Mouse (Mus musculus) NIH3T3 (cell line): ENCODE results near the gene St3gal4.
A peak's percentile ranks its signal among the peaks of the same experiment; 100 is the strongest.
"Not testable (repeated sequence)": the region's sequence is repeated elsewhere in the genome, so short reads cannot be mapped to it uniquely, and the experiment has no call there.

Source experiments
- DNase-seq: peaks from one replicate; pipeline ENCODE4 v3.0.0-alpha.2; 2012; ENCODE audit warnings: low read depth

St3gal4 gene

DNA sequence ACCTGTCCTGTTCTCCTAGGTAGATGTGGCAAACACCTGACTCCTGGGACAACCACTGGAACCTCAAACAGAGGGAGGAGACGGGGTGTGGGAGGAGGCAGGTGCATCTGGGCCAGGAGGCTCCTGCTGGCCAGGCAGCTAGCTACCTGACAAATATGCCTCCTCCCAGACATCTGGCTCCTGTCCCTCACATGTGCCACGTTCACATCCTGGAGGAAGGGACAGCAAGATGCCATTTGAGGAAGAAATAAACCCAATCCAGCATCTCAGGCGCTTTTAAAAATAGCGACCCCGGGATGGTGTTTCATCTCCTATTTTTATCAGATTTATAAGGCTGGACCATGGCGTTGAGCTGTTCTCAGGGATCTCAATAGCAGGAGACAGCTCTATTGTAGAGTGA lies at the start of gene St3gal4:
St3gal4 (minus strand) TSS at position 101 of the 400 bp plus-strand sequence.
- no peak for DNase-seq

DNA sequence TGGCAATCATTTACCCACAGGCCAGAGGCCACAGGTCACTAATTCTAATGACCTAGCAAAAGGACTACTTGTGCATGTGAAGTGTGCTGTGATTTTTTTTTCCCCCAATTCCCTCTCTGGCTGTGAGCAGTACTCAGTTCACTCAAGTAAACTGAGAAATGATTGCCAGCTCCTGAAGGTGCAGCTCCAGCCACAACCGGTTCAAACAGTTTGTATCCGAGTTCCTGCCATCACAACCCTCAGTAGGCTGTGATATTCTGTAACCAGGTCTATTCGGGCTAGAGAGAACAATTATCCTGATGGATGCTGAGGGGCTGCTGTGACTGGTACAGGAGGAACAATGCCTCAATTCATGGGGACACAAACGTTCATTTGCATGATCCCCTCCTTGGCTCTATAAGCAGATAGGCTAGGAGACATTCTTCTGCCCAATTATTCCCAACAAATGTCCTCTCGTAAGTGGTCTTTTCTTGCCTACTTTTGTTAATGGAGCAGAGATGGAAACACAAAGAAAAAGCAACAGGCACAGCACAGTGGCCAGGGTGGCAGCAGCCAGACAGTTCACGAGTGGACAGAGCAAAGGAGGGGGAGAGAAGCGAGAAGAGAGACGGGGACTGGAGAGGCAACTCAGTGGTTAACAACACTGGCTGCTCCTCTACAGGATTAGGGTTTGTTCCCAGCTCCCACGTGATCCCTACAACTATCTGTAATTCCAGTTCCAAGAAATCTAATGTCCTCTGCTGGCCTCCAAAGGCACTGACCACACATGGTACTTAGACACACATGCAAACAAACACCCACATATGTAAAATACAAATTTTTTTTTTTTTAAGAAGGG lies 47.9 kb upstream of the St3gal4 start:
- no peak for DNase-seq

DNA sequence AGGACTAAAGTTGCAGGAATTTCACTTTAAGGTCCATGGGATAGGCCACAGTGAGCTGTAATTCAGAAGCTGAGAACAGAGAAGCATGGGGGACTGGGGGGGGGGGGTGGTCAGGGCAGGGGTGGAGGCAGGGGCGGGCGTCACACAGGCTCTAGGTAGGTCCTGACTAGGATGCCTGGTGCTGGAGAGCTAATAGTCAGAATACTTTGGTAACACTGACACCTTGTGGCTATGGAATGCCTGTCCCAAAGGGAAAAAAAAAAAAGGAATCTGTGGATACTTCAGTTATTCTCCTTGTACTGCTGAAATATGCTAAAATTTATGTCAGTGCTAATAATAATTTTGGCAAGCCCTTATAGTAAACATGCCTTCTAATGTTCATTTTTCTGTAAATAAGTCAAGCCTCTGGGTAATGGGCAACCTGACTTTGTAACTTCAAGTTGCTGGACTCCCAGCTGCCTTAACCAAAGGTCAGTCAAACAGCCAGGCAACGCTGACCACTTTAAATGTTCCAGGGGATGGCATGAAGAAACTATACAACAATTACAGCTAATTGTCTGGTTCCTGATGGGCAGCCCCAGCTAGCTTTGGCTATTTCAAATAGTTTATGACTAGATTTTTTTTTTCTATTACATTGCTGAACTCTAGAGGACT lies 47.2 kb upstream of the St3gal4 start:
- peak; percentile 76 for DNase-seq

DNA sequence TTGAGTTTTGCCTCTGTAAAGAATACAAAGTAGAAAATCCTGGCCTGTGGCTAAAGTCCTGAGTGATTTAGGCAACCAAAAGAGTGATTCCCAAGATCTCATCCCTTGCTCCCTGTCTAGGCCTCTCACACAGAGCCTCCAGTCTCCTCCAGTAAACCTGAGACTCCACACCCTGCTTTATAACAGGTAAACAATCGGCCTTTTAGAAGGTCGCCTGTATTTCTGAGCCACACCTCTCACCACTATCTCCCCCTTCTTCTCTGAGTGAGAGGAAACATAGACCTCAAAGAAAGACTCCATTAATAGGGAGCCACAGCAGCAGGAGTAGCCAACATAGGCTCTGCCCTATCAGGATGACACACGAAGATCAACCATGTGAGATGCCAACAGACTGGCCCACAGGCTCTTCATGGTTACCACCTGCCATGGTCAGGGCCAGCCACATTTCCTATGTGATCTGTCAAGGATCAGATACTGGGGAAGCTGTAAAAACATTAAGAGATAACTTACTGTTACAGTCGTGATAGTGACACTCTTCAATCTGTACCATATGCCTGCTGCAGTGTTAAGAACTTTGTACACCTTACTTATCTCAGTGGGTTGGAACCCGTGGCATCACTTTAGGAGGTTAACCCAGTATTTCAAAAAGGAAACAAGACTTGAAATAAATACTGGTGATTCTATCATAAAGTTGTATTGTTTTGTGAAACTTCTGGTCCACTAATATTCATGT lies 45.2 kb upstream of the St3gal4 start:
- DNase-seq: no peak

- no peak for DNase-seq
Measured at GRCm38 (mm10) chr9:35163011-35163690, 44.1 kb upstream of the St3gal4 start.

DNA sequence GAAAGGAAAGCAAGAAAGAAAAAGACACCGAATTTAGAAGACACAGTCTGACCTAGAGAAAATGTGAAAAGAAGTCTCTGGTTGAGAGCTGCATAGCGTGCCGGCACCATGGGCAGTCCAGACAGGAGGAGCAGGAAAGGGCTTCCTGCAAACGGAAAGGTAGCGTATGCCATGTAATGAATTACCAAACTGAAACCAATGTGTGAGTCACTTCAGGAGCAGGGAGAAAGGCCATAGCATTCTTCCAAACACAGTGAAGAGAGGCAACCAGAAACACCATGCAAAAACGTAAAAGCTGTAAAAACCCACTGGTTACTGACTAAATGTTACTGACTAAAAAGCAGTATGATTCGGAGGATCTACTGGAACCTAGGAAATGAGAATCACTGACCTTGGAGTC lies 42.7 kb upstream of the St3gal4 start:
- peak; percentile 14 for DNase-seq

- no peak for DNase-seq
Measured at GRCm38 (mm10) chr9:35160662-35161061, 41.6 kb upstream of the St3gal4 start.

DNA sequence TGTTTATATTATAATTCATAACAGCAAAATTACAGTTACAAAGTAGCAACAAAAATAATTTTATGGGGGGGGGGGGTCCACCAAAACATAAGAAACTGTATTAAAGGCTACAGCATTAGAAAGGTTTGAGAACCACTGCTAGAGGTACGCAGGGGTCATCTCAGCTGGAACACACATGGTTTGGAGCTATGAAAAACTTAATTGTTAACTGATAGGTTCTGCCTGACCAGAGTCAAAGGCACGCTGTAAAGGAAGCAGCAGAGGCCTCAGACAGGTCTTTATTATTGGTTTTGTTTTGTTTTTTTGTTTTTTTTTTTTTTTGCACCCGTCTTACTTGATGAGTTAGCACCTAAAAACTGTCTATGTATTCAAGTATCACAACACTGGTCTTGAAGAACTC lies 39.4 kb upstream of the St3gal4 start:
- DNase-seq: no peak

DNA sequence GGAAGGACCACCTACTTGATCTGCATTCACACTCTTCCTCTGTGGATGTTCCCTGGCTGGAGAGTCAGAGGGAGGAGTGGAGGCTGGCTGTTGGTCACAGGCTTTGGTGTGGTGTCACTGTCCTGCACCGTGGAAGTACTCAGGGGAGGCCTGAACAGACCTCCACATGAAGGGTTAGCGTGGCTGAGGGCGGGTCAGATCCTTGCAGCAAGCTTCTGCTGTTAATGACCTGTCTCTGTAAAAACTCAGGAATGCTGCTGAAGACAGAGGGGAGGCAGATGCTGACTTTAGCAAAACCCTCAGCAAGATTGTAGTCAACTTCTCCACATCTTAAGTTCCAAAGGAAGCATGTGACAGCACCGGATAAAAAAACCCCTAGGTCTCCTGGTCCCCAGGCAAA lies 37.8 kb upstream of the St3gal4 start:
- DNase-seq: no peak

DNA sequence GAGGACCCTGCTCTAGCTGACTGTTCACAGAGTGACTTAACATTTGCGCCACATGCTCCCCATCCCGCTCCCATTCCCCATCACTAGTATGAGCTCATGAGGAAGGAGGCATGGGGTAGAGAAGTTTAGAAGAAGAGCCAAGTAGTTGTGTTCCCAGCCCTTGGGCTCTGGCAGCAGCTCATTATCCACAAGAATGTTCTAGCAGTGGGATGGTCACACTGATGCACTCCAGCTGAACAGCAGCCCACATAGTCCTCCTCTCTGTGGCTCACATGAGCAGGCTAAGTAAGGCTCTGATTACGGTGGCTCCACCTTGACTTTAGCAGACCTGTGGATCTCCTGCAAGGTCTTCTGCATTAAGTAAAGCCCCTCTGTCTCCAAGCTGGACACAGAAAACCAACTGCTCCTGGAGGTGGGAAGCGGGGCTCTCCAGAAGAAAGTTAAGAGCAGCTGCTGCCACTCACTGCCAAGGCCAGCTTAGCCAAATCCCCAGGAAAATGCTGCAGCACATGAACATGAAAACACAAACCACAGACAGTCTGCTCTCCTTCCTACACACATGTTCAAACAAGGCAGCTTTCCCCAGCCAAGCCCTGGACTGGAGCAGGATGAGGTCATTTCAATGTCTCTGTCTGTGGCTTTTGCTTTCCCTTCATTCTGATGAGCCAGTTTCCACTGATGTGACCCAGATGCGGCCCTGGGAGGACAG lies 37.1 kb upstream of the St3gal4 start:
- peak; percentile 64 for DNase-seq

DNA sequence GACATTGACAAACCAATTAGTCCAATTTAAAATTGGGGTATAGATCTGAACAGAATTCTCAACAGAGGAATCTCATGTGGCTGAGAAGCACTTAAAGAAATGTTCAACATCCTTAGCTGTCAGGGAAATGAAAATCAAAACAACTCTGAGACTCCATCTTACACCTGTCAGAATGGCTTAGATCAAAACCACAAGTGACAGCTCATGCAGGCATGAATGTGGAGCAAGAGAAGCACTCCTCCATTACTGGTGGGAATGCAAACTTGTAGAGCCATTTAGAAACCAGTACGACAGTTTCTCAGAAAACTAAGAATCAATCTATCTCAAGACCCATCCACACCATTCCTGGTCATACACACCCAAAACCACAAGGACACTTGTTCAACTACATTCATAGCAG lies 33.9 kb upstream of the St3gal4 start:
- peak; percentile 9 for DNase-seq

- DNase-seq: not testable (repeated sequence)
Measured at GRCm38 (mm10) chr9:35148822-35149221, 29.8 kb upstream of the St3gal4 start.

GRCm38 (mm10) chr9:35147261-35147660 lies 28.2 kb upstream of the St3gal4 start:
- not testable (repeated sequence) for DNase-seq

- DNase-seq: no peak
Measured at GRCm38 (mm10) chr9:35145829-35146228, 26.8 kb upstream of the St3gal4 start.

DNA sequence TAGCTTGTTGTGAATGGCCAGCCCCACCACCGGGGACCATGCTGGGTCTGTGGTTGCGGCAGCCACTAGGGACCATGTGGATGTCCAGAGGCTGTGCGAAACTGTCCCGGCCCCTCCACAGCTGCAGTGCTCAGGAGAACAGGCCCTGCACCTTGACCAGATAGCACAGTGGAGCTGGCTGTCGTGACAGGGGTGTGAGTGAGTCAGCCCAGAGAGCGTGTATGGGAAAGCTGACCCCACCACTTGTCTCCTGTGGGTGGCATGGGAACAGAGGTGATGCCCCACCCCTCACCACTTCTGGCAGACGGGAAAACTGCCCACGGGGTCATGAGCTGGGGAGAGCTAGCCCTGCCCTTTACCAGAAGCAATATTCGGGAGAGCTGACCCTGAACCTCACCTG lies 26.1 kb upstream of the St3gal4 start:
- DNase-seq: no peak

GRCm38 (mm10) chr9:35142221-35142620 lies 23.2 kb upstream of the St3gal4 start:
- no peak for DNase-seq

DNA sequence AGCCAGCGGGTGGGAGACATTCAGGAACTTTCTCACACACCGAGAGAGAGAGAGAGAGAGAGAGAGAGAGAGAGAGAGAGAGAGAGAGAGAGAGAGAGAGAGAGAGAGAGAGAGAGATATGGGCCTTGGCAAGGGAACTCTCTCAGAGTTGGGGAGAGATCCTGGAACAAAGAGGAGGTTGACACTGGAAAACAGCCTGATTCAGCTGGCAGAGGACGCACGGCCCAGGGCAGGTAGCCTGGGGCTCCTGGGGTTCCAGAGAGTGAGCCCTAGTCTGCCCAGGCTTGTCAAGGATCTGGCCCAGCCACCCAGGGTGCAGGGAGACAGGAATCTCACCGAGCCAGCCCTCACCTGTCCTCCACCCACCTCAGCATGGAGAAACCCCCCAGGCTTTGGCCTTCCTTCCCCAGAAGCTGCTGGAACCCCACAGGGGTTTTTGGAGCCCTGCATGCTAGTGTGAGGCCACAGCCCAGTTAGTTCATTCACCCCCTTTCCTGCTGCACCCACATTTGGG lies 20.2 kb upstream of the St3gal4 start:
- no peak for DNase-seq

DNA sequence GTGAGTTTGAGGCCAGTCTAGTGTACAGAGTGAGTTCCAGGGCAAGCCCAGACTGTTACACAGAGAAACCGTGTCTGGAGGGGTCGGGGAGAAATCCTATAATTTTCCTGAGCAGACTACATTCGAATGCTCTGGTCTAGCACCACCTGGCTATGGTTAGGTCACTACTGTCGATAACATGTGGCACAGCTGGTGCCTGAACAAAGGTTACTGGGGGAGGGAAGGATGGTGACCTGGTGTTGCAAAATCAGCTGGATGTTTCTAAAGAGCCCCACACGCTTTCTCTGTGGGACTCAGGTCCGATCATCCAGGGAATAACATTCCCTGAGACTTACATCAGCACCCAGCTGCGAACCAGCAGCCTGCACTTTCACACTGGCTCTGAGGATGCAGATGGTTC lies 19.0 kb upstream of the St3gal4 start:
- DNase-seq: peak; percentile 49

GRCm38 (mm10) chr9:35135575-35135974 lies 16.5 kb upstream of the St3gal4 start:
- DNase-seq: peak; percentile 75

- peak; percentile 64 for DNase-seq
Measured at GRCm38 (mm10) chr9:35131637-35132397, 12.7 kb upstream of the St3gal4 start.

- no peak for DNase-seq
Measured at GRCm38 (mm10) chr9:35128995-35129418, 9.9 kb upstream of the St3gal4 start.
